Mouse (Mus musculus) forebrain, embryonic 10.5 days (tissue): ENCODE results near the gene Gm8126. TPM values are rescaled to one million over a fixed set of nuclear protein-coding genes. Genes with fewer than 3 reads are reported as not detected.
"Not testable (repeated sequence)": the region's sequence is repeated elsewhere in the genome, so short reads cannot be mapped to it uniquely, and the experiment has no call there.

ENCODE experiments used
- DNase-seq: peaks from one replicate; pipeline ENCODE4 v3.0.0-alpha.2; 2017; ENCODE audit warnings: low spot score; ENCODE audit errors: extremely low spot score
- H3K27ac ChIP-seq: fragments of 300-500 bp; sonication (generic); 2 replicates; pipeline ENCODE4 v1.5.1; 2016; ENCODE audit warnings: mild to moderate bottlenecking
- H3K27me3 ChIP-seq: fragments of 300-500 bp; sonication (generic); 2 replicates; pipeline ENCODE4 v1.6.1; 2016; ENCODE audit warnings: mild to moderate bottlenecking; ENCODE audit not compliant: poor library complexity, severe bottlenecking
- H3K36me3 ChIP-seq: fragments of 300-500 bp; sonication (generic); replicated peaks from 2 replicates; pipeline ENCODE4 v1.6.1; 2016; ENCODE audit warnings: mild to moderate bottlenecking, moderate library complexity
- H3K4me1 ChIP-seq: fragments of 300-500 bp; sonication (generic); 2 replicates; pipeline ENCODE4 v1.6.1; 2016
- H3K4me3 ChIP-seq: fragments of 300-500 bp; sonication (generic); 2 replicates; pipeline ENCODE4 v1.5.1; 2016; ENCODE audit warnings: mild to moderate bottlenecking, moderate library complexity
- H3K9me3 ChIP-seq: fragments of 300-500 bp; sonication (generic); 2 replicates; pipeline ENCODE4 v1.6.1; 2016; ENCODE audit warnings: mild to moderate bottlenecking, moderate library complexity
- WGBS: fragments of 180-500 bp; shearing (Covaris S2); methylation state at CpG from one replicate; pipeline ENCODE4 v1.1.7; 2016; 5-methylcytosine and 5-hydroxymethylcytosine counted together
- polyA plus RNA-seq: library from polyadenylated mRNA; unstranded; fragments of >200 nt; fragmentation: Nextera tagmentation; extraction: Ambion mirVana; gene quantifications from 2 replicates; pipeline ENCODE4 v1.2.1, GENCODE M21; 2016

Gm8126 gene
- not detected in 2 replicates for polyA plus RNA-seq

DNA sequence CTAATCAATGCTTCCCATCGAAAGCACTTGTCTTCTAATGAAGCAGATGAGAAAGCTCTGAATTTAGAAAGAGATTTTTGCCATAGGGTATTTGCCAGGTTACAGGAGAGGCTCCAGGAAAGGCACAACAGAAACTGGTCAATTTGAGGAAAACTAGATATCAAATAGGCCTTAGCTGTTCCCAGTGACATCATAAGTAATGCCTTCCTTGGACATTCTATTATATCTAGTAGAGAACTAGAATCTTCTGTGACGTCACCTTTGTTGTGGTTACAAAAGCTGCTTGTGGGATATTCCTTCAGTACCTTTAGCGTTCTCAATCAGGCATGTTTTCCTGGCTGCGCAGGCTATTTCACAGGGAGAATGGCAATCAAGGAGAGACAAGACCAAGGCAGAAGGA lies at the start of gene Gm8126:
Gene Gm8126, plus strand, starts transcription at position 301 of the 400 bp plus-strand sequence.
- H3K27me3 ChIP-seq, DNase-seq, H3K4me1 ChIP-seq, H3K9me3 ChIP-seq, H3K4me3 ChIP-seq, H3K27ac ChIP-seq, H3K36me3 ChIP-seq: not testable (repeated sequence)
- 88% methylated on average over 3 of the region's 4 CpGs for WGBS

GRCm38 (mm10) chr14:43235204-43235603 lies 23.2 kb upstream of the Gm8126 start, which contains the start of gene Gm8122:
Gm8122 (minus strand) TSS chr14:43235304.
- WGBS = 91% methylated on average over 4 of the region's 4 CpGs
- H3K4me1 ChIP-seq, H3K36me3 ChIP-seq, H3K27me3 ChIP-seq, H3K9me3 ChIP-seq, H3K27ac ChIP-seq, DNase-seq, H3K4me3 ChIP-seq: not testable (repeated sequence)

- H3K36me3 ChIP-seq, H3K9me3 ChIP-seq, DNase-seq, H3K27me3 ChIP-seq, H3K27ac ChIP-seq, H3K4me1 ChIP-seq, H3K4me3 ChIP-seq: not testable (repeated sequence)
Measured at GRCm38 (mm10) chr14:43237769-43238168, 20.7 kb upstream of the Gm8126 start.

DNA sequence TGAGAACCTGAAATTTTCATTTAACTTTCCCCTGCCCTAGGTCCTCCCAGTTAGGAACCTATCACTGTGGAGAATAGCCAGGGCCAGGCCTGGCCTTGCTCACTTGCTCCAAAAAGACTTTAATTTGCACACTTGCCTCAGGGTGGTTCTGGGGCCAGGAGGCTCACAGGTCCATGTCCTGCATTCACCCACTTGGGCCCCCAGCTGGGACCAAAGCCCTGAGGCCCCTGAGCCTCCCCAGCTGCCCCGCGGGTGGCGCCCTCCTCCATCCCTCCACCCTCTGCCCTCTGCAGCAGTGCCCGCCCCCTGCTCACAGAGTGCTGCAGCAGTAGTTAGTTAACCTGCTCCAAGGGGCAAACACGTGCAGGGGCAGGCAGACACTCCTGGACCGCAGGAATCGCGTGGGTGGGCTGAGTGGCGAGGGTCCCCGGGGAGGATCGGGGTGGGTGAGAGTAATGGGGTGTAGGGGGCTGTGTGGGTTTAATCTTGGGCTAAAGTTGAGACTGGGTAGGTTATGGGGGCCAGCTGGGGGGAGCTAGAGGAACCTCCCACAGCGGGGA lies 8.8 kb upstream of the Gm8126 start:
- H3K27me3 ChIP-seq, H3K4me3 ChIP-seq, H3K9me3 ChIP-seq, H3K4me1 ChIP-seq, H3K36me3 ChIP-seq, DNase-seq, H3K27ac ChIP-seq: not testable (repeated sequence)
- 10% methylated on average over 10 of the region's 12 CpGs for WGBS

GRCm38 (mm10) chr14:43250549-43251253 lies 7.7 kb upstream of the Gm8126 start:
- not testable (repeated sequence) for H3K4me1 ChIP-seq, H3K27ac ChIP-seq, H3K9me3 ChIP-seq, H3K27me3 ChIP-seq, H3K4me3 ChIP-seq, H3K36me3 ChIP-seq
- 32% methylated on average over 5 of the region's 6 CpGs for WGBS
- DNase-seq = peak; percentile 5

DNA sequence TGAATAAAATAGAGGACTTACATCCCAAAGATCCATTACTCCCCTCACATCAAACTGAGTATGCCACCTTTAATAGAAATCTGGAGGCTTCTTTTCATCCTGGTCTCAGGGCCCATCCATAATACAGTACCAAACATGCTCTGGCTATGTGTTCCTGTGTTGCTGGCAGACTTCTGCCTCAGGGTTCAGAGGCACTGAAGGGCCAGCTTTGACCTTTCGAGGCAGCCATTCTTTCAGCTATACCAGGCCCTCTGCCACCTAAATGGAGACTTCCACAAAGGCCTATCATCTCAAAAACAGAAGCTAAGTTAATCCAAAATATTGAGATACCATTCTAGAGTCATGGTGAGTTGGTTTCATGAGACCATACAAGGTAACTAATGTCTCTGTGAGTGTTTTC lies 1.9 kb upstream of the Gm8126 start:
- H3K4me1 ChIP-seq, DNase-seq, H3K27ac ChIP-seq, H3K4me3 ChIP-seq, H3K27me3 ChIP-seq, H3K36me3 ChIP-seq, H3K9me3 ChIP-seq: not testable (repeated sequence)
- 95% methylated on average over 1 of the region's 1 CpGs for WGBS

- not testable (repeated sequence) for H3K36me3 ChIP-seq, H3K27me3 ChIP-seq, H3K4me1 ChIP-seq, H3K9me3 ChIP-seq, H3K4me3 ChIP-seq, H3K27ac ChIP-seq
- WGBS = 98% methylated on average over 3 of the region's 3 CpGs
- peak; percentile 10 for DNase-seq
Measured at GRCm38 (mm10) chr14:43263421-43263820, 5.0 kb downstream of the Gm8126 start.

DNA sequence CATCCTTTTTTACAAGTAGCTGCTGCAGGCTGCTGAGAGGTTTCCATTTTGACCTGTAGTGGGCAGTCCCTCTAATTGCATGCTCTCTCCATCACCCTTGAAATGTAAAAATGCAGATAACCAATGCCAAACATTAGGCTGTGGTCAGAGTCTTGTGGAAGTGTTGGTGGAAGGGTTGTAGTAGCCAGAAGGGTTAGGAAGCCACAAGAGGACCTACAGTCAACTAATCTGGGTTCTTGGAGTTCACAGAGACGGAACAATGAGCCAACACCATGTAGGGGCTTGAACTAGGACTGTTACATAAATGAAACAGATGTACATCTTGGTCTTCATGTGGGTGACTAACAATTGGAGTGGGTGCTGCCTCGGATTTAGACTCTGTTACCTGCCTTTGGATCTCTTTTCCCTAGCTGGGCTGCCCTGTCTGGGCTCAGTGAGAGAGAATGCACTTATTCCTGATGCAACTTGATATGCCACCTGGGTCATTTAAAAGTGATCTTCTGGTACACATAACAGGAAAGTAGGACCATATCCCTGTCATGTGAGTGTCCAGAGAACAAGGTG lies 10.2 kb downstream of the Gm8126 start:
- not testable (repeated sequence) for H3K27ac ChIP-seq, H3K36me3 ChIP-seq, H3K4me1 ChIP-seq, H3K9me3 ChIP-seq, H3K4me3 ChIP-seq, H3K27me3 ChIP-seq
- WGBS = 63% methylated on average over 2 of the region's 2 CpGs
- peak; percentile 6 for DNase-seq

GRCm38 (mm10) chr14:43269211-43269610 lies 10.8 kb downstream of the Gm8126 start:
- not testable (repeated sequence) for DNase-seq, H3K4me1 ChIP-seq, H3K36me3 ChIP-seq, H3K9me3 ChIP-seq, H3K4me3 ChIP-seq, H3K27ac ChIP-seq, H3K27me3 ChIP-seq
- WGBS = 91% methylated on average over 3 of the region's 3 CpGs

DNA sequence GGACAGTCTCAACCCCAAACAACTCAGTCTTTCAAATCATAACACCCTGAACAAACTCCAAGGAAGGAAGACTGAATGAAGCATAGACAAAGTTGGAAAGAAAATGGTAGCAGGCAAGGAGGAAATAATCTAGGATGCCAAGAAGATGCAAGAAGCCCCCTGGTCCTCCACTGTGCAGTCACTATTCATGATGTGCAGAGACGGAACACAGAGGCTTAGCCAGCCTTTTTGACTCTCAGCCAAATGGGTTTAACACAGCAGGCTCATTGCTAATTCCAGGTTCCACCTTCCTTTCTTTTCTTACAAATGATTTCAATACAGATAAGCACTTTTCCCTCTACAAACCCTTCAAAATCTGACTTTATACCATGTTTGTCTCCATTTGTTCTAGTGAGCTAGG lies 14.7 kb downstream of the Gm8126 start:
- H3K27me3 ChIP-seq, H3K9me3 ChIP-seq, H3K36me3 ChIP-seq, H3K27ac ChIP-seq, H3K4me1 ChIP-seq, DNase-seq, H3K4me3 ChIP-seq: not testable (repeated sequence)
- WGBS = 71% methylated on average over 1 of the region's 1 CpGs

GRCm38 (mm10) chr14:43274986-43275511 lies 16.6 kb downstream of the Gm8126 start, which contains the start of gene Gm9732:
Gm9732 (plus strand) TSS chr14:43275036.
- WGBS = 83% methylated on average over 8 of the region's 8 CpGs
- not testable (repeated sequence) for H3K4me1 ChIP-seq, DNase-seq, H3K36me3 ChIP-seq, H3K4me3 ChIP-seq, H3K27ac ChIP-seq, H3K9me3 ChIP-seq, H3K27me3 ChIP-seq

- not testable (repeated sequence) for H3K9me3 ChIP-seq, H3K27me3 ChIP-seq, DNase-seq, H3K4me3 ChIP-seq, H3K27ac ChIP-seq, H3K4me1 ChIP-seq, H3K36me3 ChIP-seq
- WGBS = 84% methylated on average over 1 of the region's 1 CpGs
Measured at GRCm38 (mm10) chr14:43275752-43276151, 17.3 kb downstream of the Gm8126 start.

- 79% methylated on average over 2 of the region's 2 CpGs for WGBS
- not testable (repeated sequence) for H3K36me3 ChIP-seq, H3K4me1 ChIP-seq, H3K27ac ChIP-seq, H3K4me3 ChIP-seq, H3K27me3 ChIP-seq, DNase-seq, H3K9me3 ChIP-seq
Measured at GRCm38 (mm10) chr14:43277468-43277867, 19.0 kb downstream of the Gm8126 start.
